Mouse (Mus musculus): ENCODE results near the gene Cacna1i.

Gene Cacna1i

DNA sequence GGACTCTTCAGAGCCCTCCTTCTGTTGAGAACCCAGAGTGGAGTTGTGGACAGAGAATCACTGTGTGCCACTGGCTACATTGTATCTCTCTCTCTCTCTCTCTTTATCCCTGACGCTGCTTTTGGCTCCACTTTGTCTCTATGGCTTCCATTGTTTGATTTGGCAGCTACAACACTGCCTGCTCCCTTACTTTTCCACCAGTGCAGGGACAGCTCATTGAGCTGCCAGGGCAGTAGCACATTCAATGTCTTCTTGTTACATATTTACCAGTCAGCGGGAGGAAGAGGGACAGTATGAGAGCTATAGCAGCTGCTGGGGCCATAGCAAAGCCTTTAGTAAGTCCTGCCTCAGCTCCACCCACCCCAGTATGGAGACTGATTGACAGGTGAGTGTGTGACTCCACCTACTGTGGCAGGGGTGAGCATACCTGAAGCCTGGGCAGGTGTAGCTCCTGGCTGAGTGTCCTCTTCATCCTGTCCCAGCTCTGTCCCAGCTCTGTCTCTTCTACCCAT lies 114.4 kb downstream of the Cacna1i start:
- DNase-seq (ENCODE audit: low read depth, low spot score) = peak; percentile 6

DNA sequence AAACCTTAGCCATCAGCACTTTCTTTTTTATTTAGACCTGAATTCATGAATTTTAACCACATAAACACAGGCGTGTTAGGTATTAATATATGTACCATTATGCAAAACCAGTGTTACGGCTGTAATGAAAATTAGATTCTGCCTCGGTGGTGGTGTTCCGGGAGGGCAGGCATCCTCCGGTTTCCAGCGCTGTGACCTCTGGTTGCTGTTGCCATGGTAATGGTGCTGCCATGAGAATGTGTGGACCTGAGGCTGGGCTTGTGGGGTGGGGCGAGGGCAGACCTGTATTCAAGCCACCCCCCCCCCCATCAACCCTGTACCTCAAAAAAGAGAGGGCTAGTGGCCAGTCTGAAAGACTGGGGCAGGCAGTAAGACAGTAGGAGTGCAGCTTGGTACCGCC lies 114.9 kb downstream of the Cacna1i start:
- no peak for DNase-seq (ENCODE audit: low read depth, low spot score)

DNA sequence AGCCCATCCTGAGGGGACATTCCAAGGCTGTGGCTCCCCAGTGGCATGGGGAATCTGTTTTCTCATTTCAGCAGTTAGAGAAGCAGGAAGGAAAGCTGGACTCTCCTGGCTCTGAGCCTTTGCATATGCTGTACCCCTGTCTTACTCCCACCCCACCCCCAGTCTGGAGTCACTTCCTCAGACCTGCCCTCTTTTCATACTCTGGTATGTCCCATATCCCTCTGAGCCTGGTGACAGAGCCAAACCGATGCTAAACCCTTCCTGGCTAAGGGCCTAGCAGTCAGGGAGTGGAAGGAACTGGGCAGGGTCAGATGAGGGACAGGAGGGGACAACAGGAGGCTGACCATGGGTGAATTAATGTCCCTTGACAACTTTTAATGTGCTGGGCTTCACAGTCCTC lies 120.8 kb downstream of the Cacna1i start:
- DNase-seq (ENCODE audit: low read depth, low spot score) = no peak

DNA sequence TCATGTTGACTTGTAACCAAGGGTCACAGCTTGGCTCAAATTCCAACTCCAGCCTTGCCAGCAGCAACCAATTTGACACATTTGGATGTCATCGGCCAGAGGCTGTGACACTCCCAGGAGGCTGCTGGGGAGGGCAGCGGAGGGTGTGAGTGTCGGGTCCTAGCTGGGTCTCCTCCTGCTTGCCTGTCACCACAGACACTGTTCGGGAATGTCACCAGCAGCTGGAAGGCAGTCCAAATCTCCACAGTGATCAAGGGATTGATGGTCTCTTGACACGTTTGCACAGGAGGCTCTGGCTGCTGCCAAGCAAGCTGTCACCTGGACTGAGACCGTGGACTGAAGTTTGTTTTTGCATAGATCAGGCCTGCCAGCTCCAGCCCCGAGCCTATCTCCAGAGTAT lies 123.6 kb downstream of the Cacna1i start:
- DNase-seq (ENCODE audit: low read depth, low spot score) = no peak

DNA sequence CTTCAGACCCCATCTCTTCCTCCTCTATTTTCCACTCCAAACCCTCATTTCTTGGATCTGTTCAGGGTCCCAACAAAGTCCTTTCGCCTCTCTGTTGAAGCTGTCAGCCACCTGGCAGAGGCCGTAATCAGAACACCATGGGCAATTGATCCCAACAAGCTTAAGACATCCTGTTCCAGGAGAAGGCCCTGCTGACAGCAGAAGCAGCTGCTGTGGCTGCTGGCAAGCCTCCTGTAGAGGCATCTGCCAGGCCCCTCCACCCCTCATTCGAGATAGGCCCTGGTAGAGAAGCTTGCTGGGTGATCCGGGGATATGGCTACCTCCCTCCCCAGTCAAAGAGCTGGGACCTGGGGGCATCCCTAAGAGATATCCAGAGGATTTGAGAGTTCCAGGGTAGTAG lies 126.0 kb downstream of the Cacna1i start:
- no peak for DNase-seq (ENCODE audit: low read depth, low spot score)

DNA sequence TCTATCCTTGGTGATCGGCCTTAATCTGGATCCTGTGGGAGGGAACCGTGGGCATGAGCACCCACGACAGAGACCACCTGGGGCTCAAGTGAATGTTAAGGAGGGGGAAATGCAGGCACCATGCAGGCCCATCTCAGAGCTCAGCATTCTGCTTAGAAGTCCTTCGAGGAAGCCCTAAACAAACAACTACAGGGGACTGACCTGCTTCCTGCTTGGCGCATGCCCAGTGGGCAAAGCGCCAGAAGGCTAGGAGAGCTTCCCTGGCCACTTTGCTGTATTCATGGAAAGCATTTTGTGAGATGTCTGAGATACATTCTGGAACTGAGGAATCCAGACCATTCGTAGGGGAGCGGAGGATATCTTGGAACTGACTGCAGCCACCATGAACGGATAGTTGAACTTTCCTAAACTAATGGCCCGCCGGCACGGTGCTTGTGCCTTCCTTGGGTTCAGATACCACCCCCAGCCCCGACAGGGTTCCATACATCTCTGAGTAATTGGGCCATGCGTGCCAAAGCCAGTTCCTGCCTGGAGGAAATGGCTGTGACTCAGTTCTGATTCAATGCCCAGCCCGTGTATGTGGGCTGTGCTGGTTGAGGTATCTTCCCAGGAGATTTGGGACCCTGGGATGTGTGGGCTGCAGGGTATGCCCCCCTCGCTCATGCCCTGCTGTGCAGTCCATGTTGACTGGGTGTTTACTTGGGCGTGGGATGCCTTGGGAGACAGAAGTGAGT lies 127.1 kb downstream of the Cacna1i start:
- DNase-seq (ENCODE audit: low read depth, low spot score) = no peak

DNA sequence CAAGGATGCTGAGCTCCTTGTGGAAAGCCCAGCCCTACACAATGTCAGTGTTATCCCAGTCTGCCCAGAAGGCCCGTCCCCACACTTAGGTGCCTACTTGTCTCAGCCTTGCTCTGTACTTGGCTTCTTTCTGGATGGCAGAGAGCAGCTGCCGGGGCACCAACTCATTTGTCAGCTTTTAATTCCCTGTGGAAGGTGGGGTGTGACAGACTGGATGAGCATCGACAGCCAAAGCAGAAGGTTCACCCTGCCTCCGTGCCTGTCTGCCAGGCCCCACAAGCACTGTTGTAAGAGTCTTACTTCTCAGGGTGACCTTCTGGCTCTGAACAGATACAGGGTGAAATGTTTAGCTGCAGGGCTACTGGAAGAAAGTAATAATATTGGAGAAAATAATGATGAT lies 128.1 kb downstream of the Cacna1i start:
- DNase-seq (ENCODE audit: low read depth, low spot score) = no peak

DNA sequence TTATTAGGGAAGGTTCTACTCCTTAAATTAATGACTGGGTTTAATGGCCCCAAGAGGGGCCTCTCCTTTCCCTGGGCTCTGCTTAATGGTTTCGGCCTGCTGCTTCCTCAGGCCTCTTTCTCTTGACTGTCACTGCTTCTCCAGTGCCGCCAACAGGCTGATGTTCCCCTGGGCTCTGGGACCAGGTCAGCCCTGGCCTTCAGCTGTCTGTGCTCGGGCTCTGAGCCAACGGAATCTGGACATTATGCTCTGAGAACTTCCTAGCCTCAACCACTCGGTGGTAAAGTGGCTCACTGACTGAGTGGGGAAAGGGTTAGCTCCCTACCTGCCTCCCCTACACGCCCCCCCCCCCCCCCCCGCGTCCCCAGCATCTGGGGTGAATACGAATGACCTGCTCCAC lies 130.0 kb downstream of the Cacna1i start:
- DNase-seq (ENCODE audit: low read depth, low spot score) = no peak

DNA sequence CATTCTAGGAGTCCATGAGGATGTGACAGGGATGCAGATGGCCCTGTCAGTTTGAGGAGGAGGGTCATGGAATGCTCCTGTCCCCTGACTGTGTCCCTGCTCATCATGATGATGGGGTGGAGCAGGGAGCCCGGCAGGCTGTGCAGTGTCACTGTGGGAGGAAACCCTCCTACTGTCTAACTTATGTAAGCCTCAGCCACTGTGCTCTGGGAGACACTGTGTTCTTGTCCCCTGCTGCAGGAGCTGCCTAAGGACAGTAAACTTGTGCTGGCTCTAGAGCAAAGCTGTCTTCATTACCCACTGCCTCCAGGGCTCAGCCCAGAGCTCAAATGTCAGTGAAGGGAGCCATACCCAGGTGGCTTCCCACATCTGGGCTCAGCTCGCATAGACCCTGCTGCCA lies 131.1 kb downstream of the Cacna1i start:
- no peak for DNase-seq (ENCODE audit: low read depth, low spot score)

DNA sequence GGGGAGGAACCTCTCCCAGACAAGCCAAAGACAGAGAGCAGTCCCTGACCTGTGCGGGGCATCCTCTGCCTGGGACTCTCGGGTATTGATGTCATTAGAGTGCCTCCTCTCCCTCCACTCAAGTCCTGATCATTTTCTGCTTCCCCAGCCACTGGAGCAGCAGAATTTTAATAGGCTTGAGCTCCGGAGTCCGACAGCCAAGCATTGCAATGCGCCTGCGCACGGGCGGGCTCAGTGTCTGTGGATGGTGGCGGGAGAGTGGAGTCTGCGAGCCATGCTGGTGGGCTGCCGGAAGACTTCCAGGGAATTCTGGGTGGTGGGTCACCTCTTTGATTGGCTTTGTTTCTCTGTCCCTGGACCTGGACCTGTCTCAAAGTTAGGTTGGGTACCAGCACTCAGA lies 143.3 kb downstream of the Cacna1i start:
- DNase-seq (ENCODE audit: low read depth, low spot score) = no peak

DNA sequence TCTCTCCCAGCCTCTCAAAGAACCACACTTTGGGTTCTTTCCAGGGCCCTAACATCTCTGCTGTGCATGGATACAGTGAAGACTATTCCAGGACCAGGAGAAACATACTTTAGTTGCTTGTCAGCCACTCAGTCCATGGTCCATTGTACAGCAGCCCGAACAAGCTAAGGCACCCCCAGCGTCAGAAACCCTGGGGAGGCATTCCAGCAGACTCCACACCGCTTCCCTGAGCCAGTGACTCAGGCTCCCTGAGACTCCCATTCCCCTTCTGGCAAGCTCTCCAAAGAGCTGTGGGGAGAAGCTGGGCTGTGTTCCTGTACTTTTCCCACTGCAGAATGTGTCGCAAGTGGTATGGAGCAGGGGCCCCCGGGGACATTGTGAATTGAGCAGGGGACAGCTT lies 149.9 kb downstream of the Cacna1i start:
- DNase-seq (ENCODE audit: low read depth, low spot score) = no peak

DNA sequence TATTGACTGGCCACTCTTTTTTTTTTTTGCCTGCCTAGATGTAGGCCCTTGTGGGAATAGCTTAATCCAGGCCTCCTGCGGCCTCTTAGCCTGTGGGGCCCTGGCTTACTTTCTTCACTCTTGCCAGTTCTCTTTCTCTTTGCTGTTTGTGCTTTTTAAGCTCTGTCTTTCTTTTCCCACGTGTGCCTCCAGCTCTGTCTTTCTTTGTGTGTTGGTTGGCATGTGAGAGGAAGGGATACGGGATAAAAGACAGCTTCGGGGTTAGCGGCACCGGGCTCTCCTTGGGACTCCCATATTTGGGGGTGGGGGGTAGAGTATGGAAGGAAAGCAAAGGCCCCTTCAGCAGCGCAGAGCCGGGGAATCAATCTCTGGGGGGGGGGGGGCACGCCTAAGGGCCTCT lies 151.0 kb downstream of the Cacna1i start:
- DNase-seq (ENCODE audit: low read depth, low spot score) = no peak

DNA sequence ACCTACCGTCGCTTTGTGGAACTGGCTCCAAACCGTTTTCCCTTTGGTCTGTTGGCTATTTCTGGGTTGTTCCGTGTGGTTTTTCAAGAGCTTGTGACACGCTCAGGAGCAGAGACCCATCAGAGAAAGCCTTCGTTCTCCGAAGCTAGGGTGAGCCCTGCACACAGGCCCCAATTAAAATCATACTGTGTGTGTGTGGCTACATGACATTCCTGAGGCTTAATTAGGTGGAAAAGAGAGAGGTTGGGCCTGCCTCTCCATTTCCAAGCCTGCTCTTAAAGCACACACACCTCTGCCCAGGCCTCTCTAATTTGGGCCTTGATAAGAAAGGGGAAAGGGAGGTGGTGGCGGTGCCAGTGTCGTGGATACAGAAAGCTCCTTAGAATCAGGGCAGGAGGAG lies 151.4 kb downstream of the Cacna1i start:
- DNase-seq (ENCODE audit: low read depth, low spot score) = no peak

DNA sequence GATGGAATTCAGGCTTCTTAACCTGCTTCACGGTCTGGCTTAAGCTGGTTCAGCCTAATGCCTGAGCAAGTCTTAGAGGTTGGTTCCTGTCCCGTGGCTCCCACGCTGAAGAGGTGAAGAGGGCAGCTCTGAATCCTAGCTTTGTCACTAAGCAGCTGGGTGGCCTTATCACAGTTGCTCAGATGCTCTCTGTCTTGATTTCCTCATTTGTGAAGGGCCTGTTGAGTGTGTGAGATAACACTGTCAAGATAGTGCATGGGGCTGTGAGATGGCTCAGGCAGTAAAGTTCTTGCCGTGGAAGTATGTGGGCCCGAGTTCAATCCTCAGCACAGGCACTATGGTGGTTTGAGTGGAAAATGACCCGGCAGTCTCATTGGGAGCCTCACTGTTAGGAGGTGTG lies 153.2 kb downstream of the Cacna1i start:
- no peak for DNase-seq (ENCODE audit: low read depth, low spot score)

DNA sequence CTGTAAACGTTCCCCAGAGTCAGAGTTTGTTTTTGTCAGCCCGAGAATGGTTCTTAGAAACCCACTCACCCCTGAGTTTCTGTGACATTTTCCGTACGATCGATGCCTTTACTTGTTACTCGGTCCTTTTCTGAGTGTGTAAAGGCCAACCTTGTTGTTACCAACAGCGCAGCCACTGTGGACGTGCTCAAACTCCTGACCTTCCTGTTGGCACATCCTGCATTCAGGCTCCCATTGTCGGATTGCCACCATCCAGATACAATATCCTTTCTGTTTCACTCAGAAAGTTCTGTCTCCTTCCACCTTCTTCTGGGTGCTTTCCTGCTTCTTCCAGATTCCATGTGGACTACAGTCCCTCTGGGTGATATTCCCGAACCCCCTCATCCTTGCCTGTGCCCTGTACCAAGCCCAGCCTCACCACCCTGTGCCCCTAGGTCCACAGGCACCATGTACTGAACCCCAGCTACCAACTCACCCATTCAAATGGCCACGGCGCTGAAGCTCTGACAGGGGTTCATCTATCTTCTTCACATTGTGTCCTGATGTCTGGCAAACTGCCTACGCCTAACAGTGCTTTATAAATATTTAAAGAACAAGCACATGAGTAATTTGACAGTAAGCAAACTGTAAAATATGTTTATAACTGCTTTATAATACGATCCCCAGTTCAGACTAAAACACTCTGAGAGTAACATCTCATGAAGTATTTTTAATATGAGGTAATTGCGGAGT lies 159.1 kb downstream of the Cacna1i start:
- DNase-seq (ENCODE audit: low read depth, low spot score) = no peak

All from brain, embryonic 18.5 days (tissue).